Mouse (Mus musculus): ENCODE data around the gene Enox1.

DNA sequence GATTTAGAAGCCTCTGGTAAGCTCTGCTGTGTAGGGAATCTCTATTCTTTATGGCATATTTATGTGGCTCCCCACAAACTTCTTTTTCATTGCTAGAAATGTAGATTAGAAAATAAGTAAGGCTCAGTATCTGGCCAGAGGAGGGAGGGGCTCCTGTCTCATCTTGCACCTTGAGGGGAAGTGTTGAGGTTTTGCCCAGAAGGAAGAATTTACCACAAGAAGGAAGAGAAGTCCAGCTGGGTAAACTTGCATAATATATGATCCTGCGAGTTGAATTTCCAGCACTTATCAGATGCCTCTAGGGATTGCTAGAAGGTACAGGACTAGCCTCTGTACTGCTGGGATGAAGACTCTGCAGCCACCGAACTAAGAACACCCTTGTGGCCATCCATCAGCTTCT is 259.8 kb downstream of the Enox1 start:
- TF ChIP-seq CTCF (IDR thresholded peaks at IDR 0.05; ENCODE audit: insufficient read depth, low read length) (no peak), POLR2A (IDR thresholded peaks at IDR 0.05; ENCODE audit: borderline replicate concordance, extremely low read depth, low read depth, low read length) (no peak)
